Mouse (Mus musculus) erythroblast, embryonic 14.5 days (primary cell): Measurements from ENCODE around the gene Rnf186.

Source experiments
- GATA1 ChIP-seq: IDR thresholded peaks from 2 replicates; pipeline ENCODE4 v1.6.1; 2012; ENCODE audit warnings: low read length, inconsistent platforms, mixed read lengths
- TAL1 ChIP-seq: IDR thresholded peaks from 3 replicates; pipeline ENCODE4 v1.6.1; 2012; ENCODE audit warnings: low read length, inconsistent platforms, mixed read lengths

DNA sequence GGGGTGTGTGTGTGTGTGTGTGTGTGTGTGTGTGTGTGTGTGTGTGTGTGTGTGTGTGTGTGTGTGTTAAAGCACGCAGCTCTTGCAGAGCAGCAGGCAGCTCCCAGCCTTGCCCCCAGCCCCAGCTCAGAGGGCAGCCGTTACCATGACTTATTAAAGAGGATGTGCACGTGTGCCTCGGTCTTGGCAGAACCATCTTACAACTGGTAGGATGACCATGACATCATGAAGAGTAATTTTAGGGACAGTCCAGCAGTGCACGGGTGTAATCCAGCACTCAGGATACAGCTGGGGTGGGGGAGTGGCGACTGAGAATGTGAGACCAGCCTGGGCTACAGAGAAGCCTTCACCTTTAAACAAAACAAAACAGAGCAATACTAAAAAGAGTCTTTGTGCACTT, 38.3 kb downstream of the Rnf186 start:
- TF ChIP-seq GATA1 (no peak), TAL1 (no peak)
